Mouse (Mus musculus) embryo, embryonic 9.5 days (tissue): ENCODE data around the gene Calm1.
"Not testable (repeated sequence)": the region's sequence is repeated elsewhere in the genome, so short reads cannot be mapped to it uniquely, and the experiment has no call there.

Experiments
- DNase-seq: peaks from one replicate; pipeline ENCODE4 v3.0.0-alpha.2; 2017; ENCODE audit errors: extremely low spot score

Calm1 gene

DNA sequence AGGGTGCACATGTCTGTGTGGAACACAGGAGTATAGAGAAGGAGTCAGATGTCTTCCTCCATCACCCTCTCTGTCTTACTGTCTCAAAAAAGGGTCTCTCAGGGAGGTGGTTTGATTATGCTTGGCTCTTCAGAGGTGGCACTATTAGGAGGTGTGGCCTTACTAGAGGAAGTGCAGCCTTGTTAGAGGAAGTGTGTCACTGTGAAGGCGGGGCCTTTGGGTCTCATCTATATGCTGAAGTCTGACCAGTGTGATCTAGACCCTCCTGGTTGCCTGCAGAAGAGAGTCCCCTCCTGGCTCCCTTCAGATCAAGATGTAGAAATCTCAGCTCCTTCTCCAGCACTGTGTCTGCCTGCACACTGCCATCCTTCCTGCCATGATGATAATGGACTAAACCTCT is 5.1 kb upstream of the Calm1 start:
- no peak for DNase-seq

- DNase-seq = no peak
These were observed 2.4 kb upstream of the Calm1 start for GRCm38 (mm10) chr12:100196786-100197185.

DNA sequence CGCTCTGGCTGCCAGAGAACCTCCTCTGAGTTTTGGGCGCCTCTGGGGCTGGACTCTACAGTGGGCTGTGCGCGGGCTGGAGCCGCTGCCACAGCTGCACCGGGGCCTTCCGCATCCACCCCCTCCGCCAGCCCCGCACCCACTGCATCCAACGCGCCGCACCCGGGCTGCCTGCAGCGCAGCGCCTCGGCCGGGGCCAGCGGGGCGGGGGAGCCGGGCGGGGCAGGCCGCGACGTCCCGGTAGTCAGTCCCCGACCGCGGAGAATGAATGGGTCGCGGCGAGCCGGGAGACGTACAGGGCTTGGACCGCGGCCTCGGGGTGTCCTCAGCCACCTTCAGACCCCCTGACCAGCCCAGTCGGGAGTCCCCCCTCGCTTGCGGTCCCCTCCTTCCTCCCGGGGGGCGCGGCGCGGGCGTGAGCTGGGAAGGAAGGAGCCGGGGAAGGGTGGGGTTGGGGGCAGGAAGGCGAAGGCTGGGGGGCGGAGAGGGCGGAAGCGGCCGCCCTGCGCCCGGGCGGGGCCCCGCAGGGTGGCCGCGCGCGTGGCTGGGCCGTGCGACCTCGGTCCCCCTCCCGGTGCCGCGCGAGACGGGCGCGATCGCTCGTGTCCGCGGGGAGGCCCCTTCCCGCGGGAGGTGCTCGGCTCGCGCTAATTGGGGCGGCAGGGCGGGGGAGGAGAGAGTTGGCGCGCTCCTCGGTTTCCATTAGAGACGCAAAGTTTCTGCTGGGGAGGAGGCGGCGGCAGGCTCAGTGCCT is 833 bp downstream of the Calm1 start:
- DNase-seq = peak; percentile 75

GRCm38 (mm10) chr12:100200645-100201362 is 1.6 kb downstream of the Calm1 start:
- DNase-seq = peak; percentile 32

GRCm38 (mm10) chr12:100201363-100201711 is 2.1 kb downstream of the Calm1 start:
- DNase-seq = no peak

GRCm38 (mm10) chr12:100201838-100202237 is 2.6 kb downstream of the Calm1 start:
- peak; percentile 94 for DNase-seq

- DNase-seq = no peak
These were observed 4.5 kb downstream of the Calm1 start for GRCm38 (mm10) chr12:100203759-100204158.

DNA sequence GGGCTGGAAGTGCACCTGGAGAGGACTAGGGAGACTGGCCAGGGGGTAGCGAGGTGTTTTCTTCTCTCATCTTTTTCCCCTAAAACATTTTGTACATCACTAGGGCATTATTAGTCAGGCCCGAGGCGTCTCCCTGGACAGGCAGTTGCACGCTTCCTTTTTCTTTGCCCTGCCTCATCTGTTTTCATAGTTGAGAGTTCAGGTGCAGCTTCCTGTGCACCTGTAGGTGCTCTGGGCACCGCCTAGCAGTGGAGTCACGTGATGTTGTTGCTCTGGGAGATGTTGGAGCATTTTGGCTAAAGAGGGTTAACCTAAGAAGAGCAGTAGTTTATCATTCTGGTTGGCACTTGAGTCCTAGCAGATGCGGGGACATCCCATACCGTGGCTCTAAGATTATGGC is 5.9 kb downstream of the Calm1 start:
- no peak for DNase-seq

DNA sequence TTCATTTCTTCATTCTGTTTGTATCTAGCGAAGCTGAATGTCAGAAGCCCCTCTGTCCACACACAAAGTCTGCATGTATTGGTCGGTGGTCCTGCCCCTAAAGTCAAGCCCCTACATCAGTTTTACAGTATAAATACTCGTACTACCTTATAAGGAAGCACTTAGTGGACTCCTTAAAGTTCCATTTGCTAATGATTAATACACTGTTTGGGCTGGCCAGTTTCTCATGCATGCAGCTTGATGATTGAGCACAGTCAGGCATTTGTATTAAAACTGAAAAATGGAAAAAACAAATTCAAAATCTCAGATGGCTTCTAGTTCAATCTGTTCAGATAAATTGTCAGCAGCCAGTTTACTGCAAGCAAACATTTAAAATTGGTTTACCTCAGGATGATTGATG is 7.3 kb downstream of the Calm1 start:
- DNase-seq = no peak

DNA sequence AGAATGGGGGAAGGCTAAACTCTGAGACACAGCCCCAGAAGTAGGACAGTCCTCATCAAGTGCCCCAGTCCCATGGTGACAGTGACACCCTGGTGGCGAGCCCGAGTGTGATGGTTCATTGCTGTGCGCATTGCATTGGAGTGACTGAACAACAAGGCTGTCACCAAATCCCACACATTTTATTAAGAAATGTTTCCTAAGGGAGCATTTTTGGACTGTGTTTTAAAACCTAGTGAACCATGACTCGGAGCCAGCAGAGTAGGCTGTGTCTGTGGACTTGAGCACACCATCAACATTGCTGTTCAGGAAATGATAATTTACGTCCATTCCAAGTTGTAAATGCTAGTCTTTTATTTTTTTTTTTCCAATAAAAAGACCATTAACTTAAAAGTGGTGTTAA is 7.7 kb downstream of the Calm1 start:
- no peak for DNase-seq

- DNase-seq = no peak
These were observed 10.7 kb downstream of the Calm1 start for GRCm38 (mm10) chr12:100209701-100210478.

GRCm38 (mm10) chr12:100210973-100211372 is 11.7 kb downstream of the Calm1 start:
- no peak for DNase-seq

- no peak for DNase-seq
These were observed 12.4 kb downstream of the Calm1 start for GRCm38 (mm10) chr12:100211453-100212185.

- no peak for DNase-seq
These were observed 13.2 kb downstream of the Calm1 start for GRCm38 (mm10) chr12:100212397-100212796.

DNA sequence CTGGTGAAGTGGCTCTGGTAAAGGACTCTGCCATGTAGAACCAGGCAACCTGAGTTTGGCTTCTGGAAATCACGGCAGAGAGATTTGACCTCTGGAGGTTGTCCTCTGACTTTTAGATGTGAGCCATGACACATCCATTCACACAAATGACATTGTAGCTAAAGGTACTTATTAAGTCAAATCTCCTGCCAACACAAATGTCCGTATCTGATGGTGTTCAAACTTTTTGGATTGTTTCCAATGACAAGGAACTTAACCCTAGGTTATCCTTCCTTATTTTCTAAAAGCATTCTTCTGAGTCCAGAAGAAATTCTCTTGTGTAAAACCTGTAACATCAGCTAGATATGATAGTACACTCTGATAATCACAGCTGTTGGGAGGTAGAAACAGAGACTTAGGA is 13.9 kb downstream of the Calm1 start:
- no peak for DNase-seq

DNA sequence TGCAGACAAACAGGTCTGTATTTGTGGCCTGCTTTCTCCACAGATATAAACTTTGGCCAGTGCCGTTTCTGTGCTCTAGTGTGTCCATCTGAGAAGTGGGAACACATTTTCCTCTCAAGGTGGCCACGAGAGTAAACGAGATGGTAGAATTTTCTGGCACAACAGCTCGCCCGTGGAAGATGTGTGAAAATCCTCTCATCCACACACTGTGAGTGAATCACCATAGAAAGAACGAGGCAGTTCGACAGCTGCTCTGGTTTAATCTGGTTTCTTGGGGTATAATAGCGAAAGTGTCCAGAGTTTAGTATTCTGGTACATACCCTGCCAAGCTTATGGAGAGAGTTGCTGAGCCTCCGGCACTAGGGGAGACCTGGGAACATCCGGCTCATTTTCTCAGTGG is 14.9 kb downstream of the Calm1 start:
- DNase-seq = no peak

GRCm38 (mm10) chr12:100214738-100215137 is 15.5 kb downstream of the Calm1 start:
- no peak for DNase-seq

GRCm38 (mm10) chr12:100217087-100217486 is 17.9 kb downstream of the Calm1 start:
- not testable (repeated sequence) for DNase-seq

GRCm38 (mm10) chr12:100220012-100220411 is 20.8 kb downstream of the Calm1 start:
- DNase-seq = no peak

DNA sequence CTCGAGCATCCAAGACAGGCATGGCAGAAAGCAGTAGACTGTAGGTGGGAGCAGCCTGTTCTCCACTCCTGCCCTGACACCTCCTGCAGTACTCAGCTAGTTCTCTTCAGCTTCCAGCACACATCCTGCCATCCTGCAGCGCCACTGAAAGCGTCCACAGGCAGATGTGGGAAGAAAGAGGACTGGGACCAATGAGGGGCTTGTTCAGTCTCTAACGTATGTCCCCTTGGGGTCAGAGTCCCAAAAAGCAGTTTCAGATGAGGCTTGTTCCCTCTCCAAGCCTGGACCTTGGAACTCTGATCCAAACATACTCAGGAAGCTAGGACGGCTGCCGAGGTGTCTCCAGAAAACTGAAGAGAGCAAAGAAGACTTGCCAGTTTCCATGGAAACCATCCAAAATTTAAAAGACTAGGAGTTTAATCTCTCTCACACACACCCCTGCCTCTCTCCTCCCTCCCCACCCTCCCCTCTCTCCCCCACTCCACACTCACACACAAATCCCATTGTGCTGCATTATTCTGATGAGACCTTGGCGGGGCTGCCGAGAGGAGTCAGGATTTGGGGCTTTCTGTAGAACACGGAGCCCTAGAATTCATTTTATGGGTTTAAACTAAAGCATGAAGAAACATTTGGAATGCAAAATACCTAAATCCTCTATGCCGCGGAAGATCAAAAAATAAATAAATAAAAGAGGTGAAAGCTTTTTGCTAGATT is 22.5 kb downstream of the Calm1 start:
- no peak for DNase-seq

GRCm38 (mm10) chr12:100222322-100222993 is 23.2 kb downstream of the Calm1 start:
- DNase-seq = no peak
